Mouse (Mus musculus): Measurements from ENCODE around the gene Gtf2a2. TPM values are rescaled to one million over a fixed set of nuclear protein-coding genes. Genes with fewer than 3 reads are reported as not detected.
"Not testable (repeated sequence)": the region's sequence is repeated elsewhere in the genome, so short reads cannot be mapped to it uniquely, and the experiment has no call there.

Gene Gtf2a2
- total RNA-seq, 1 experiment from 2014 or later, result 76.2 TPM

DNA sequence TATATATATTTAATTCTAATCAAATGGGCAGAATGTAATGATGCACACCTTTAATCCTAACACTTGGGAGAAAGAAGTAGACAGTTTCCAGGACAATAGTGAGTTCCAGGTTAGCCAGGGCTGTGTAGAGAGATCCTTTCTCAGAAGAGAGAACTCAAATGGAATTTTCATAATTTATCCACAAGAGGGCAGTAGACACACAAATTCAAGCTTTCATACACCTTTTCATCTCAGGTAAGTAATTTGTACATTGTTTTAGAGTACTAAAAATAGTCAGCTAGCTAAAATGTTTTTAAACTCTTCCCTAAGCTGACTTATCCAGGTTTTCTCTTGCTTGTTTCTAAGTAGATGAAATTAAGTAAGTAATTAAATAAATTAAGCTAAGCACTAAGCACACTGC, 6.5 kb downstream of the Gtf2a2 start:
- DNase-seq, result no peak

DNA sequence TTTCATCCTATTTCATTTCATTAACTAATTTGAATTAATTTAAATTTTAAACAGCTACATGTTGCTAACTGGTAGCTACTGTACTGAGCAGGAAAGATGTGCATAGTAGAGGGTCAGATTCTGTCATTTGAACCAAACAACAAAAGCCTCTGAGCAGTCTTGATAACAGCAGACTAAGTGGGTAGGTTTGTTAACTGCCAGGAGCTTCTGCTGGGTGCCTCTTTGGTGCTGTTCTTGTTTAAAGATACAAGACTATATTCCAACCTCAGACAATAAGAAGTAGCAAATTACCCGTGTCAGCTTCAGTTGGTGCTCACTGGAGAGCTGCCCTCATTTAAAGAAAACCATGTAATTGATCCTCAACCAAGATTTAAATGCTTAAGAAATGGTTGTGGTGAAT, 9.3 kb downstream of the Gtf2a2 start:
- DNase-seq, result no peak

DNA sequence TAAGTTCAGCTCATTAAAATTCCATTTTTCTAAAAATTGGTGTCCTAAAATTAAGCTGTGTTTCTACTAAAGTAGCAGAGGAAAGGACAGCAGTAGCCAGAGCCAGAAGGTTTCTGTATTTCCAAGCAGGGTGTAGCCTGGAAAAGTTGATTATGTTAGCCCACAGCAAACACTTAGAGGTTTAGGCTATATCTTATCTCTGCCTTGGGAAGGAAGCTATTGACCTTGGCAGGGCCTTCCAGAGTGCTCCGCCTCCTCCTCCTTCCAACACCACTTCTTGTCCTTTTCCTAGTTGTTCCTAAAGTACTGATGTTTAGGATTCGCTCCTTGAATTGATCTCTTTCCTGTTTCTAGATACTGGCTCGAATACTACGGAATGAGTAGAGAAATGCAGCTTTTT, 9.7 kb downstream of the Gtf2a2 start:
- no peak for DNase-seq

DNA sequence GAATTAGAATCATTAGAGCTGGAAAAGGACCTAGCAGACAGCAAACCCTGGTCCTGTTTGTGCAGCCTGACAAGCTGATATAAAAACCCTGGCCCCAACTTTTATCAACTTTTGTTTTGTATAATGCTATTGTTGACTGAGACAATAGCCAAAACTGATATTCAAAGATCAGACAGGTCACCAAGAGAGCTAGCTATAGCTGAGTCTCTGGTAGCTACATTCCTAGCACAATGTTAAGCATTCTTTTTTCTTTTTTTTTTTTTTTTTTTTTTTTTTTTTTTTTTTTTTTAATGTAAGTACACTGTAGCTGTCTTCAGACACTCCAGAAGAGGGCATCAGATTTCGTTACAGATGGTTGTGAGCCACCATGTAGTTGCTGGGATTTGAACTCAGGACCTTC, 11.3 kb downstream of the Gtf2a2 start:
- not testable (repeated sequence) for DNase-seq

DNA sequence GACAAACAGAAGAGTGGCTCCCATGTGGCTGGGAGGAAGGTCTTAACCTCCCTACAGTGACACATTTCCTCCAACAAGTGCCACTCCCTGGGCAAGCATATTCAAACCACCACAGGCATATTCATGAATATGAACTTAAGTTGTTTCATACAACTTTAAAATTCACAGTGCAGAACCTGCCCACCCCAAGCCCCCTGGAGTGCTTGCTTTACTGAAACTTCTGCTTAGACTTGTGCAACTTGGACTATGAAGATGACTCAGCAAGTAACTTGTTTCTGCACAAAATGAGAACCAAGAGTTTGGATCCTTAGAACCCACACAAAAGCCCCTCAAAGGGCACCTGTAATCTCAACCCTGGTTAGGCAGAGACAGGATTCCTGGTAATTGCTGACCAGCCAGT, 12.3 kb downstream of the Gtf2a2 start:
- no peak for DNase-seq

DNA sequence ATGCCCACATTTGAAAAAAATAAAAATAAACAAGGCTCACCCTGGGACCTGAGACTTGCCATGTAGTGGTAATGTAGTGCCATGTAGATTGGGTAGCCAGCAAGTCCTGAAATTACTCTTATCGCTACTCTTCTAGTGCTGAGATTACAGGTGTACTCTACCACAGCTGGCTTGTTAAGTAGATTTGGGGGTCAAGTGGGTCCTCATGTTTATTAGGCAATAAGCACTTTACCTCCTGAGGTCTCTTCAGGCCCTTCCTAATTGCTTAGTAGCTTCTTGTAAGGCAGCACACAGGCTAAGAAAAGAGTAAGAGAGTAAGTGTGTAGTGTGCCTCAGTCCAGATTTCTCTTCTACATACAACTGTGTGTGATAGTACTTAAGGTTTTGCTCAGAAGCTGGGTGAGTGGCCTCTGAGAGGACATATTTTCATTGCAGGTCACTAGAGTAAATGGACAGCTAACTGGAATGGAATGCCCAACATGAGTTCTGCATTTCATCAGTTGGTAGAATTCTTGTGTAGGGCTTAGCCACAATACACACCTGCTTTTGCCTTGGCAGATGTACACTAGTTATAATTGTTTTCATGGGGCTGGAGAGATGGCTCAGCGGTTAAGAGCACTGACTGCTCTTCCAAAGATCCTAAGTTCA, 13.1 kb downstream of the Gtf2a2 start:
- no peak for DNase-seq

DNA sequence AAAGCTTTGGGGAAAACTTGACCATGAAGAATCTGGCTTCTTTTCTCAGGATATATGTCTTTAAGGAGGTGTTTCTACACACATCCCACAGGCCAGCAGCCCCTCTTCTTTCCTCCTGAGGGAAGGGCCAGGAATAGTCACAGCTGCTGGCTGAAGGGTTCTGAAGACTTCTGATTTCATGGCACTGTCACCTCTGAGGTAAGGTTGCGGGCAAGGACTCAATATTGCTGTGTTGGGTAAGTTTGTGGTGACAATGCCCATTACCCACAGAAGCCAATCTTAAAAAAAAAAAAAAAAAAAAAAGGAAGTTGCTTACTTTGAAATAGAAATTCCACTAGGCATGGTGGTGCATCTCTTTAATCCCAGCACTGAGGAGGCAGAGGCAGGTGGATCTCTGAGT, 19.8 kb downstream of the Gtf2a2 start:
- DNase-seq, result no peak

DNA sequence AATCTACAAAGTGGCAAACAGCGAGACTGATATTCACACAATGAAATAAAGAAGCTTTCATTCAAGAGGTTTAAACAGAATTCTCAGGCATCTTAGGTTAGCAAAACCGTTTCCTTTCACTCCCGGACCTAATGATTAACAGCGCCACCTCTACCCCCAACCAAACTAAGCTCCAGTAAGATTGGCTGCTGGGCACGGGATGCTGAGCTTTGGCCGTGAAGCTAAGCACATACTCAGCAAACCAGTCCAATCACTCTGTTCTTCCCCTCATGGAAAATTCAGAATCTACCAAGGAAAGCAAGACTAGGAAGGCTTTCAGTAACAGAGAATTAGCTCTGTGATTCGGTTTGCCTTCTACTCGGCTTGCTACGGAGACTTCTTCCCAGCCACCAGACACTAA, 20.7 kb downstream of the Gtf2a2 start:
- no peak for DNase-seq

DNA sequence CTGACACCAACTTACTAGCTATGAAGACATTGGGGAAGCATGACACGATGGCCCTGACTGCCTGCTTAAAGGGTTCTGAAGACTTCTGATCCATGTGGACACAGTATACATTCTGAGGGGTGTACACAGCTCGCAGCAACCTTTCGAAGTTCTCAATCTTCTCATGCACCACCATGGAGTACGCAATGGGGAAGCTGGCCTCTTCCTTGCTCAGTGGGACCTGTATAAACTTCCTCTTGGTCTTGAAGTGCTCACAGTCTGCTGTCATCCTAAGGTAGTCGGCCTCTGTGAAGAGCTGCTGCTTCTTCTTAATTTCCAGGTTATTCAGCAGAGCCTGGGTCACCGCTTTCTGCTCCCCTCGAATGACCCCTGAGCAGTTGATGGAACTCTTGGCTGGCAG, 22.4 kb downstream of the Gtf2a2 start:
- DNase-seq, result no peak

DNA sequence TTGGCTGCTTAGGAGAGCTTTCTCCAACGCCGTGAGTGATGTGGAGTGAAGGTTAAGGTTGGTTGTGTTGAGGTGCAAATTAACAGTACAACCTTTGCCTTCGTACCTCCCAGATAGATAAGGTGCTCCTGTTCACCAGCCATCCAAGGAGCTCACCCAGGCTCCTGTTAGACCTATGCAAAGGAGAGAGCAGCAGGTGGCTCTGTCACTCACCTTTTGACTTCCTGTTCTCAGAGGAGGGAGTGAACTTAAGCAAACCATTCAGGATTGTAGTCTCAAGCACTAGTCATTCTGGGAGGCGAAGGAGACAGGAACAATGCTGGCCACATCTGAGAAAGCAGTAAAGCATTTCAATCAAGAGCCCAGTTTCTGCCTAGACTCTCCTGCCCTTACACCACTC, 24.3 kb downstream of the Gtf2a2 start:
- DNase-seq, result no peak

DNA sequence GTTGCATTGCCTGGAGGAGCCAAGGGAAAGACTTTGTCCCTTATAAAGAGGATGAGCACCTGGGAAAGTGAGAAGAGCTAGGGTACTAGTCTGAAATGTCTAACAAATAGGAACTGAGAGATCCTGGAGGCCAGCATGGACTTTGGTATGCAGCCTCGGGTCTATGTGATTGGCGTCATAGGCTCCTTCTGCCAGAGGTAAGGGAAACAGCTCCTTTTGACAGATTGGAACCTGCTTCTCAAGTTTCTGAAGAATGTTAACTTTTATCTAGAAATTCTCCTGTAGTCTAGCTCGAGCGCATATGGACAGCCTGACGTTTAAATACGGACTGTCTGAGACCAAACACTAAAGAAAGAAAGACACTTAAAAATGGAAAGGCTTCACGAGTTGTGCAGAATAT, 25.6 kb downstream of the Gtf2a2 start, which contains the start of gene Gcnt3:
TSS of gene Gcnt3 (minus strand) at position 101 of the 400 bp plus-strand sequence.
- no peak for DNase-seq

DNA sequence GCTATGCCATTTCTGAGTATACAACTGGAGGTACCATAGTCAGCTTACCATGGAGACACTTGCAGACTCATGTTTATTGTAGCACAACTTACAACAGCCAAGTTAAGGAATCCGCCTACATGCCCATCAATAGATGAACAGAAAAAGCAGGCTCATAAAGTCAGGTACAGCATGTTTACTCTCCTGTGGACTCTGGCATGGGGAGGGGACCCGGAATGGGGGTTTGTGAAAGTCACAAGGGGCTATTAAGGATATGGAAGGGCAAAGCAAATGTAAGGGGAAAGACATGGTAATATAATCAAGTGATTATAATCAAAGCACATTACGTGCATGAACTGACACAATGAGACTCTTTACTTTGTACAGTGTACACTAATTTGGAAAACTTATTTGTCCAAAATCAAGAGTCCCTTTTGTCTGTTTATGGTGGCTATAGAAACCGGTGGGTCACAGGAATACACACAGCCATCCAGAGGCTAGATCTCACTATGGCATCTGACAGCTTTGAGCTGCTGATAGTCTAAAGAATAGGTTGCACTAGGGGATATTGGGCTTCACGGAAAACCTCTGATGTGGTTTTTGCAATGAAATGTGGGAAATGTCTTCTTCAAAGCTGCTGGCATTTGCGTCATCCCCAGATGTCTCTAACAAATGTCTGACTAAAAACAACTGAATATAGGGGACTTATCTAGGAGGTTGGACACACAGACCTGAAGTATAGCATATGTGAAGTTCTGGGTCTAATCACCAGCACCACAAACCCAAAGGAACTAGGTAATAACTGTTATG, 27.4 kb downstream of the Gtf2a2 start:
- DNase-seq, result no peak

DNA sequence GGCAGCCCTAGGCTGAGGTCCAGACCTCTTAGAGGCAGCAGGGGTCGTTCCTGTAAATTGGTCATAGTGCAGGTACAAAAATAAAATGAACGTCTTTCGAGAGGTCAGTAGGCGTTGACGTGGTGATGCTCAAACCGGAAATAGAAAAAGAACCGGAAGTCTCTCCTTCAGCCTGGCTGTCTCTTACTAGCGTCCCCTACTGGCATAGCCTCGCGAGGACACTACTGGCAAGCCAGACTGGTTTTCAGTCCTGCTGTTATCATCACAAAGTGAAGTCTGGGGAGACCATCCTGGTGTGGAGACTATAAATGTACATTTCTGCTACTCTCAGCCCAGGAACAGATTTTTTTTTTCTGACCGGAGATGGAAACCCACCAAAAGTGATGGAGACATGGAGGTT, 28.2 kb downstream of the Gtf2a2 start:
- DNase-seq, result no peak

DNA sequence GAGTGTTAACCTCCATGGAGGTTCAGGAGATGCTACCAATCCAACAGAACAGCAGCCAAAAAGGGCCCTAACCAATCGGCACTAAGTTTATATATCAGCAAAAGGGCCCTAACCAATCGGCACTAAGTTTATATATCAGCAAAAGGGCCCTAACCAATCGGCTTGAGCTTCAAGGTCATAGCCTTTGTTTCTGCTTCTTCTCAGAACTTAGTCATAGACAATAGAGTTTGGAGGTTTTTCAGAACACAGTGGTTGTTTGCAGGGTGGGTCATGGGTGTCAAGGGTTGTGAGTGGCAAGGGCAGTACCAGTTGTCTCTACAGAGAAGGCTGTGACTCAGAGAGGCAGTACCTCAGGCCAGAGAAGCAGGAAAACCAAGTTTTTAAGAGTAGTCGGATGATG, 29.8 kb downstream of the Gtf2a2 start:
- DNase-seq, result no peak

DNA sequence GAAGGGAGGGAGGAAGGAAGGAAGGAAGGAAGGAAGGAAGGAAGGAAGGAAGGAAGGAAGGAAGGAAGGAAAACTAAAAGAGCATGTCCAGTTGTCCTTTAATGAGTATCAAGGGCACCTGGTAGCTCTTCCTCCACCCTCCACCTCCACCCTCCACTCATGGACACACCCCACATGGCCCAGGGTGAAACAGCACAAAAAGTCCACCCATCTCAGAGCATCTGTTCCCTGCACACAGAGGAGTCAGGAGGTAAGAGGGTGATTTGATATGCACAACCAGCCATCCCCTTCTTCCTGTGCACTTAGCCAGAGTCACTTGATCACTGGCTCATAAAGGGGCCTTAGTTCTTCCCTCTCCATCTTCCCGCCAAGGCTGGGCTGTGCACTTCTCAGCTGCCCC, 30.6 kb downstream of the Gtf2a2 start:
- no peak for DNase-seq

DNA sequence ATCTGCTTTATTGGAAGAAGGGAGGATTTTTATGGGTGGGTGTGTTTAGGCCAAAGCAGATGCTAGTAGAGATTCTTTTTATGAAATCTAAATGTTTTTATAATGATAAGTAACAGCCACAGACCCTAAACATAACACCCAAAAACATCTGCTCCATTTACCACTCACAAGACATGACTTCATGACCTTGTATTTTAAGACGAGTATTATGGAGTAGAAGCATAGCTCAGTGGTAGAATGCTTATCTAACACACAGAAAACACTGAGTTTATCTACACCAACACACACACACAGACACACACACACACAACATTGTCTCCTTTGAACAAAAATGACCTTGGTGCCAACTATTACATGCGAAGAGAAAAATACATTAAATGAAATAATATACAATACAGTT, 32.5 kb downstream of the Gtf2a2 start:
- no peak for DNase-seq

DNA sequence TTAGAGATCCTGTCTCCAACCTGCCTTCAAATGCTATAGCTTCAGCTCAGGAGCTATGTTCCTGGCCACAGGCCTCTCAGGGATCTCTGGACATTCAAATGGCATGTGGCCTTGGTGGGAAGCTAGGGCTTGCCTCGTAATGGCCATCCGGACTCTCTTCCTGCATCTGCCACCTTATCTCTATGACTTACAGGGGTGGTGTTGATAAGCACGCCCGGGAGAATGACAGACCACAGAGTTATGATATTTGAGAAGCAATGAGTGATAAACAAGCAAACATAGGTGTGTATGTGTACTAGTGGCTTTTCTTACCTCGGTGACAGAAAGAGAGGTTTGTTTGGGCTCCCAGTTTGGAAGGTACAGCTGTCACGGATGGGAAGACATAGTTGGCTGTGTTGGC, 33.9 kb downstream of the Gtf2a2 start:
- DNase-seq, result no peak

DNA sequence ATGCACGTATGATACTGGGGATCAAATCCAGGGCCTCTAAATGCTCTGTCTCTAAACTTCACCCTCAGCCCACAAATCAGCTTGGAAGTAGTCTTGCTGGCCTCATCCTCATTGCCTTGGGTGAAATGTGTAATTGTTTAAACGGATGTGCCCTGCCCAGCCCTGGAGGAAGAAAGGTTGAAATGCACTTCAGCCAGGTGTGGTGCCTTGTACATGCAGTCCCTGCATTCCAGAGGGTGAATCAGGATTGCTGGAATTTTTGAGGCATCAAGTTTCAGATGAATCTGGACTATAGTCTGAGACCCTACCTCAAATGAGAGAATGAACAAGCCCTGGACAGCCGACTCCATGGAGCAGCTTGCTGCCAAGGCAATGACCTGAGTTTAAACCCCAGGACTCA, 35.5 kb downstream of the Gtf2a2 start:
- no peak for DNase-seq

DNA sequence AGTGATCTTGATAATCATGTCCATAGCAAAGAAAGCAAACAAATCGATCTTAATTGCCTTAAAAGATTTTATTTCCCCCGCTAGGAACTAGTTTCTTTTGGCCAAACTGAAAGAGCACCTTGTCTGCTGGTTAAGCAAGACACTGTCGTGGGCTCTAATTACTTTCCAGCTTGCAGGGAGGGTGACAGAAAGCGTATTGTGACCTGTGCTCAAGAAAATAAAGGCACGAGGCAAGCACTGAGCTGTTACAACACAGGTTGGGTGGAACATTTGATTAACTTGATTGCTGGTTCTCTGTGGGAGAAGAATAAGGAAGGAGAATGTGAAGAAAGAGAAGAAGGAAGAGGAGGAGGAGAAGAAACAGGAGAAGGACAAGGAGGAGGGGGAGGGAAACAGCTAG, 35.9 kb downstream of the Gtf2a2 start:
- no peak for DNase-seq

DNA sequence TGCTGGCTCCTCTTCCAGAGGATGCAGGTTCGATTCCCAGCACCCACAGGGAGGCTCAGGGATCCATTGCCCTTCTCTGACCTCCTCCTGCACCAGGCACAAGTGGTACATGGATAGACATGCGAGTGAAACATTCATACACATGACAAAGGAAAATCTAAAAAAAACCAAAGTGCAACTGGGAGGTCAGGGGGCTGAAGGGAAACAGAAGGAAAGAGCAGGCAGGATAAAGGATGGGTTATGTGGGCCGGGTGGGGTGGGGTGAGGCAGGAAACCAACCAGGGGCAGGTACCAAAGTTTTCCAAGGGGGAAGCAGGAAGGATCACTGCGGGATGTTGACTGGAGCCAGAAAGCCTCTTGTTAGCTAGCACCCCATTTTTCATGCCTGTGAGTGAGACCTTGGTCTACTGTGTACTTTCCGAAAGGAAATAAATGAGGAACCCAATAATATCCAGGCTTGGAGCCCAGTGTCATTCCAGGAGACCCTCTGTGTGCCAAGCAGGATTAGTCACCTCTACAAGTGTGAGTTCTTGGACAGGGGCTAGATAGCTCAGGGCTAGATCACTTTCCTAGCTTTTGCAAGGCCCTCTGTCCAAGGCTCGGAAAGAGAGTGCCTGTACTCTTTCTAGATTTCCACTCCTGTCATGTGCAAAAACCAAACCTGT, 36.5 kb downstream of the Gtf2a2 start:
- peak; percentile 54 for DNase-seq

DNA sequence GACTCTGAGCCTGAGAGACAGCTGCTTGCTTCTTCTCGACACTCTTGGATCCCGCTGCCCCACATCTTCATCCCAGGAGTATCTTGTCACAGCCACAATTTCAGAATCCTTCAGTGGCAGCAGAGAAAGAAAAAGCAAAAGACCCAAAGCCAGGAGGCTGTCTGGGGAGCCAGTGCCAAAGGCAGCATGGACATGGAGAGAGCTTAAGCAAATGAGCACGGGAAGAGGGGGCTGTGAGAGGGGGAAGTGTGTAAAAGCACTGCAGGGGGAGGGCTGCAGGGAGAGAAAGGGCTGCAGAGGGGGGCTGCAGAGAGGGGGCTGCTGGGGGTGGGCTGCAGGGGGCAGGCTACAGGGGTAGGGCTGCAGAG, 37.0 kb downstream of the Gtf2a2 start:
- no peak for DNase-seq

DNA sequence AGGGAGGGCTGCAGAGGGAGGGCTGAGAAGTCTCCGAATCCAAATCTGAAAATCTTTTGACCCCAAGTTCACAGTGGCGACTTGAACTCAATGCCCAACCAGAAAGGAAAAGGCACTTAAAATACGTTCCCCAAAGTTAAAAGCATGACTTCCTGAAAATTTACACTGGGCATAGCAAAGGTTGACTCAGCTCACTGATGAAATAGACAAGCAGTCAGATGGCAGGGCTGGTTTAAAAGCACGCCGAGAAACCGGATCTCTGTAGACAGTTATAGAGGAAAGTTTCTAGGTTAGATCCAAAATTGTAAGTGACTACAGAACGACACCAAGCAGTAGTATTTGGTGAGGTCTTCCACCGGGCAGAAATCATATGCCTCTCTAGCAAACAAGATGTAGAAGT, 37.5 kb downstream of the Gtf2a2 start:
- no peak for DNase-seq

DNA sequence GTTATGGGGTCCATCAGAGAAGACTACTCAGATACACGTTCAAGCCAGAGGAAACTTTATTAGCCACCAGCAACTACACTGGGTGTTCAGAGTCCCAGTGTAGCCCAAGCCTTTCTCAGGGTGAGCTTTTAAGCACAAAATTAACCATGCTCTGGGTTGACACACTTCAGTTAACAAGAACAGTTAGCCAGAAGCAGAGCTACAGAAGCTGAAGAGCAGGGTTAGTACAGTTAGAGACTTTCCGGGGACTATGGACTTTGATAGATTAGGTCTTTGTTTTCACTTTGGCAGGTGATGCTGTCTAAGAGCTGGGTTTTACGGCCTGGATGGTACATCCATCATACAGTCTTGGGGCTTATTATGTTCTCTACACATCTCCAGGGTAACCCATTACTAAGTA, 40.4 kb downstream of the Gtf2a2 start:
- DNase-seq, result no peak

DNA sequence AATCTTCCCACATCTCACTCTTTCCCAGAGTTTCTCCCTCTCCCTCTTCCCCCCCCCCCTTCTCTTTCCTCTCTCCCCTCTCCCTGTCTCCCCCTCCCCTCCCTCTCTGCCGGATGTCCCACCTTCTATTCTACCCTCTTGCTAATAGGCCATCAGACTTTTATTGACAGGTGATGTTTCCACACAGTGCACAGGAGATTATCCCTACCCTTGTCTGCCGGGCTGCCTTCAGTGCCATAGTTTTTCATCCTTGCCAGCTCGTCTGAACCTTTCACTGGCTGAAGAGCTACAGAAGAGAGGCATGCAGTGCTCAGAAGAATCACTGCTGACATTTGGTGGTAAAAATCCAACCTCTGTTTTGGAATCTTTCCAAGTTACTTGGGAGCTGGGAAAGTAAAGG, 41.1 kb downstream of the Gtf2a2 start:
- no peak for DNase-seq

Measured in adrenal gland, postnatal 14 days (tissue).